8 mouse cellular contexts compared by ENCODE assay signal in genomic region chr11:90417921-90418320, GRCm38 (mm10). TPM values are rescaled to one million over a fixed set of nuclear protein-coding genes. Genes with fewer than 3 reads are reported as not detected.
DNase-seq lines count a peak whose midpoint lies in the region; ATAC-seq and TF ChIP-seq lines count a peak whose summit lies in the region.

No protein-coding gene starts in this region.

- H3K9me3 ChIP-seq in forebrain, embryonic 13.5 days (replicated peaks) = 0 out of 2 replicates have a peak, but pooled peaks cover 2% of the 10 kb centered on the region
- H3K9me3 ChIP-seq in liver, embryonic 15.5 days (replicated peaks) = no peaks in the 10 kb centered on the region
- no peaks in the 10 kb centered on the region for H3K9me3 ChIP-seq in neural tube, embryonic 14.5 days (ENCODE audit: control insufficient read depth, low read length)

- H3K4me3 ChIP-seq in forebrain, embryonic 13.5 days = peak overlapping the region; percentile 26
- H3K4me3 ChIP-seq in liver, embryonic 15.5 days (replicated peaks) = peak overlapping the region; percentile 26
- H3K4me3 ChIP-seq in neural tube, embryonic 14.5 days (ENCODE audit: low read depth, low read length) = peak overlapping the region; percentile 33
- peak overlapping the region; percentile 48 for H3K4me3 ChIP-seq in testis, adult 2 months (ENCODE audit: control insufficient read depth, low read depth, low read length)

- H3K4me2 ChIP-seq in forebrain, embryonic 13.5 days = peak overlapping the region; percentile 58
- H3K4me2 ChIP-seq in liver, embryonic 15.5 days = peak overlapping the region; percentile 57
- H3K4me2 ChIP-seq in neural tube, embryonic 14.5 days (ENCODE audit: low read depth, low read length) = peak overlapping the region; percentile 79

- intact Hi-C loops in heart, postnatal 10 days (cut with DNase I) = loop anchor here (1.0 kb wide), 1 partner anchor 27 kb away; no protein-coding TSS in a partner anchor

- peaks cover 12% of the 10 kb centered on the region for H3K4me1 ChIP-seq in forebrain, embryonic 13.5 days
- peaks cover 7% of the 10 kb centered on the region; the same call in 1 of the 2 replicates for H3K4me1 ChIP-seq in liver, embryonic 15.5 days (replicated peaks)
- H3K4me1 ChIP-seq in neural tube, embryonic 14.5 days (ENCODE audit: control insufficient read depth, insufficient read depth, low read length) = 0 out of 2 replicates have a peak, but pooled peaks cover 4% of the 10 kb centered on the region
- H3K4me1 ChIP-seq in testis, adult 2 months (ENCODE audit: control insufficient read depth, insufficient read depth, low read length) = peaks cover 4% of the 10 kb centered on the region; the same call in 1 of the 2 replicates

- peaks cover 37% of the 10 kb centered on the region for H3K27me3 ChIP-seq in forebrain, embryonic 13.5 days
- H3K27me3 ChIP-seq in liver, embryonic 15.5 days = peaks cover 33% of the 10 kb centered on the region
- no peaks in the 10 kb centered on the region for H3K27me3 ChIP-seq in neural tube, embryonic 14.5 days (ENCODE audit: control insufficient read depth, insufficient read depth, low read length)
- H3K27me3 ChIP-seq in testis, adult 2 months (ENCODE audit: control insufficient read depth, insufficient read depth, low read length) = no peaks in the 10 kb centered on the region

- no peak overlapping the region for H3K27ac ChIP-seq in forebrain, embryonic 13.5 days
- no peak overlapping the region for H3K27ac ChIP-seq in liver, embryonic 15.5 days (replicated peaks)
- H3K27ac ChIP-seq in neural tube, embryonic 14.5 days (ENCODE audit: low read depth, low read length) = no peak overlapping the region
- no peak overlapping the region for H3K27ac ChIP-seq in testis, adult 2 months (ENCODE audit: control insufficient read depth, insufficient read depth, low read depth, low read length)

- TF ChIP-seq CTCF in testis, adult 2 months (IDR thresholded peaks at IDR 0.05; ENCODE audit: control insufficient read depth, insufficient read depth, insufficient replicate concordance, low read depth, low read length) = no peak

- H3K36me3 ChIP-seq in forebrain, embryonic 13.5 days (ENCODE audit: poor library complexity, severe bottlenecking) = no peaks in the 10 kb centered on the region
- H3K36me3 ChIP-seq in liver, embryonic 15.5 days (replicated peaks) = no peaks in the 10 kb centered on the region
- H3K36me3 ChIP-seq in neural tube, embryonic 14.5 days (ENCODE audit: control insufficient read depth, insufficient read depth, low read length) = no peaks in the 10 kb centered on the region
- no peaks in the 10 kb centered on the region for H3K36me3 ChIP-seq in testis, adult 2 months (ENCODE audit: control insufficient read depth, insufficient read depth, low read length)

- WGBS in forebrain, embryonic 13.5 days = under 1% methylated on average over 42 of the region's 42 CpGs
- WGBS in liver, embryonic 15.5 days (ENCODE audit: insufficient replicate concordance) = 0% methylated on average over 42 of the region's 42 CpGs
- under 1% methylated on average over 42 of the region's 42 CpGs for WGBS in neural tube, embryonic 14.5 days

- TF ChIP-seq POLR2A in testis, adult 2 months (IDR thresholded peaks at IDR 0.05; ENCODE audit: control insufficient read depth, low read depth, low read length) = peak; percentile 28; the same call in 1 of the 2 replicates

- peak; percentile 100 for ATAC-seq in forebrain, embryonic 13.5 days
- peak; percentile 91 for ATAC-seq in liver, embryonic 15.5 days (ENCODE audit: insufficient read depth)
- peak; percentile 99 for ATAC-seq in neural tube, embryonic 14.5 days (ENCODE audit: low read depth)

- peak; percentile 68 to 69 for DNase-seq in CD8-positive naive resting alpha-beta T cell, adult 2 months (ENCODE audit: low read depth in 2 of 2, low spot score in 2 of 2)
- peak; percentile 44 for DNase-seq in c-Kit-positive CD71-positive TER-119-positive erythroid progenitor cells, embryonic 14.5 days (ENCODE audit: low spot score)
- peak; percentile 98 to 99 for DNase-seq in heart, postnatal 10 days
- DNase-seq in kidney, postnatal 4 days = peak; percentile 99

- H3K9ac ChIP-seq in forebrain, embryonic 13.5 days = peak overlapping the region; percentile 52
- no peak overlapping the region for H3K9ac ChIP-seq in liver, embryonic 15.5 days
- H3K9ac ChIP-seq in neural tube, embryonic 14.5 days (replicated peaks; ENCODE audit: low read depth, low read length) = no peak overlapping the region; the same call in 1 of the 2 replicates

RNA-seq across cellular contexts. Expression of gene Hlf, which starts 27.2 kb away (rescaled TPM):
- polyA plus RNA-seq in forebrain, embryonic 13.5 days (2015; fragmentation: Nextera tagmentation; extraction: Ambion mirVana) = 2.0 and 2.7 TPM in 2 replicates
- 10 to 100 TPM; 15.7 to 22.1 TPM for total RNA-seq in heart, postnatal 10 days (2021)
- 5.0 TPM in 2 replicates for polyA plus RNA-seq in liver, embryonic 15.5 days (2015; fragmentation: Nextera tagmentation; extraction: Ambion mirVana)
- polyA plus RNA-seq in neural tube, embryonic 14.5 days (2014; fragmentation: Nextera tagmentation; extraction: Ambion mirVana) = 2.0 and 4.6 TPM in 2 replicates
- polyA plus RNA-seq in testis, adult 2 months (2012; rRNA removed) = 0.69 and 2.3 TPM in 2 replicates

Comparison
In these comparisons a context has a peak if more than half of its experiments do, and no peak if none do; other contexts are left out.
1. DNase-seq: peak in every context shown above with its lines; median percentile 99 in kidney, postnatal 4 days; 98 in heart, postnatal 10 days; 68 in CD8-positive naive resting alpha-beta T cell, adult 2 months; 44 in c-Kit-positive CD71-positive TER-119-positive erythroid progenitor cells, embryonic 14.5 days.